Mouse (Mus musculus) heart, postnatal 0 days (tissue): ENCODE data around the gene Saal1.

Experiments
- CTCF ChIP-seq: IDR thresholded peaks from 2 replicates; pipeline ENCODE4 v1.5.1; 2016; ENCODE audit warnings: antibody characterized with exemption, control low read depth, low read depth
- EP300 ChIP-seq: IDR thresholded peaks from 2 replicates; pipeline ENCODE4 v1.6.1; 2016; ENCODE audit warnings: antibody characterized with exemption, low read depth

GRCm38 (mm10) chr7:46696754-46697153 lies 13.7 kb downstream of the Saal1 start:
- TF ChIP-seq CTCF (no peak), EP300 (no peak)
